Mouse (Mus musculus): Measurements from ENCODE around the gene Tle6. TPM values are rescaled to one million over a fixed set of nuclear protein-coding genes. Genes with fewer than 3 reads are reported as not detected.

Gene Tle6
- polyA plus RNA-seq, 1 experiment from 2014 or later: 4.8 TPM

DNA sequence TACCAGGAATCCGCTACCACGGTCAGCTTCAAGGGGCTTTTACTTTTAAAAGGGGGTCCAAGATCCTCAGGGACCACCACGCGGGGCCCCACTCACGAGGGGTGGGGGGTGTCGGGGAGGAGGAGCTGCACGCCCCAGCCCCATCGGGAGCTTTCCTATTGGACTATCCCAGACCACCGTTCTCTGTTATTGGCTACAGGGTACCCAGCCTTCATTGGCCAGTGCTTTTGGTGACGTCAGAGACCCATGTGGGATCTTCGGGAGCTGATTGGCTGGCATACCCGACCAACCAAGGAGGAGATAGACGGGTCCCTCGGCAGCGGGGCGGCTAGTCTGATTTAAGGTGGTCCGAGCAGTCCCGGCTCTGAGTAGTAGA is 29.4 kb downstream of the Tle6 start:
- peak overlapping the region; percentile 84; the same call in 1 of the 2 replicates for H3K27ac ChIP-seq
- H3K4me2 ChIP-seq (replicated peaks): peak overlapping the region; percentile 63
- H3K27me3 ChIP-seq (ENCODE audit: control insufficient read depth, insufficient read depth, low read length): peaks cover 53% of the 10 kb centered on the region
- under 1% methylated on average over 18 of the region's 18 CpGs for WGBS
- no peaks in the 10 kb centered on the region for H3K9me3 ChIP-seq (ENCODE audit: control insufficient read depth, low read length)
- H3K36me3 ChIP-seq (replicated peaks; ENCODE audit: control insufficient read depth, insufficient read depth): peaks cover 12% of the 10 kb centered on the region; the same call in 1 of the 2 replicates
- ATAC-seq (ENCODE audit: low FRiP score) (peak; percentile 93), DNase-seq (ENCODE audit: low spot score) (peak; percentile 99)
- peak overlapping the region; percentile 31 for H3K4me3 ChIP-seq (replicated peaks; ENCODE audit: low read length)
- peak overlapping the region; percentile 6; the same call in 1 of the 2 replicates for H3K9ac ChIP-seq
- peaks cover 52% of the 10 kb centered on the region for H3K4me1 ChIP-seq (replicated peaks; ENCODE audit: control insufficient read depth, insufficient read depth, low read length)

DNA sequence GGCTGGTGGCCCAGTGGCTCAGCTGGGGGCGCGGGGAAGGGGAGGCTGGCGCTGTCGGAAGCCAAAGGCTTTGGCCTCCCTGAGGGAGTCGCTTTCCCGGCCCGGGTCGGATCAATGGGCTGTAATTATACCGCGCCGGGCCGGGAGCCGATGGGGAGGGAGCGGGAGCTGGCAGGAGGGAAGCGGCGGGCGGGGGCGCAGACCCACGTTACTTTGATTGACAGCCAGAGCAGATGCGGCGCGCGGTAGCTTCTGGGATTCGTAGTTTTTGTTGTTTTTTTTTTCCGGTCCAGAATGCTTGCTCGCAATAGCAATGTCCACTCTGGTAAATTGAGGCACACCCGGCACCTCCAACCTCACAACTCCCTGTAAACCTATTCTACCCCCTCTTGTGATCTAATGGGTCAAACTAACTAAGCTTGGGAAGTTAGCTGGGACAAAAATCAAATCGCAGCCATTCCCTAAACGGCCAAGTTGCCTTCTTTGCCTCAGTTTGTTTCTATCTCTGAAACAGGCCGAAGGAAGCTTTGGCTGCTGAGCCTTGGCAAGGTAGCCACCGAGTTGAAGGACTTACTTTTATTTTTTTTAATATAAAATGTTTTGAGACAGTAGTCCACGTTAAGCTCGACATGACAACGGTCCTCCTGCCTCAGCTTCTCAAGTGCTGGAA is 29.9 kb downstream of the Tle6 start:
- peak overlapping the region; percentile 6; the same call in 1 of the 2 replicates for H3K9ac ChIP-seq
- peaks cover 51% of the 10 kb centered on the region for H3K4me1 ChIP-seq (replicated peaks; ENCODE audit: control insufficient read depth, insufficient read depth, low read length)

DNA sequence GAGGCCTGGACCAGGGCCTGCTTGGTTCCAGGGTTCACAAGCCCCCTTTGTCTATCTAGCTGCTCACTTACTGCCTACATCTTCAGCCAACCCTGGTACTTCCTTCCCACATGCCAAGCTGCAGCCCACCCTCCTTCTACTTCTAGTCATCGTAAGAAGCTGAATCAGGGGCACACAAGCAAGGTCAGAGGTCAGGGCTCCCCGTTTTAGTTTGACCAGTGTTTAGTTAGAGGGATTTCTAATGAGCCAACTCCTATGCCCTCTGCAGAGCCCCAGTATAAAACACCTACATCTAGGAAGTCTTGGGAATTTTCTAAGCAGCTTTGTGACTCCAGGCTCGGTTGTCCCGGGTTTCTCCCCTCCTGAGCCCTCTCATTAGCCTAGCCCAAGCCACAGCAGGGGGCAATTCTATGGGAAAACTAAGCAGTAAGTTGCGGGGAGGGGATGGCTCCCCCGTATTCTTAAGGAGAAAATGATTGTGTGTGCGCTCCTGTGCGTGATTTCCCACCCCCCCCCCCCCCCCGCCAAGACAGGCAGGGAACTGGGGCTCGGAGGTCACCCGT is 30.6 kb downstream of the Tle6 start:
- peak; percentile 67 for DNase-seq (ENCODE audit: low spot score)

More for the DNA sequence above, 29.9 kb downstream of the Tle6 start:
- Histone ChIP-seq H3K4me3 (replicated peaks; ENCODE audit: low read length) (peak overlapping the region; percentile 31), H3K9me3 (ENCODE audit: control insufficient read depth, low read length) (no peaks in the 10 kb centered on the region), H3K27ac (peak overlapping the region; percentile 84), H3K36me3 (replicated peaks; ENCODE audit: control insufficient read depth, insufficient read depth) (peaks cover 17% of the 10 kb centered on the region), H3K4me2 (replicated peaks) (peak overlapping the region; percentile 63), H3K27me3 (ENCODE audit: control insufficient read depth, insufficient read depth, low read length) (peaks cover 53% of the 10 kb centered on the region)
- peak; percentile 65 for ATAC-seq (ENCODE audit: low FRiP score)
- peak; percentile 97 for DNase-seq (ENCODE audit: low spot score)
- under 1% methylated on average over 33 of the region's 34 CpGs for WGBS

DNA sequence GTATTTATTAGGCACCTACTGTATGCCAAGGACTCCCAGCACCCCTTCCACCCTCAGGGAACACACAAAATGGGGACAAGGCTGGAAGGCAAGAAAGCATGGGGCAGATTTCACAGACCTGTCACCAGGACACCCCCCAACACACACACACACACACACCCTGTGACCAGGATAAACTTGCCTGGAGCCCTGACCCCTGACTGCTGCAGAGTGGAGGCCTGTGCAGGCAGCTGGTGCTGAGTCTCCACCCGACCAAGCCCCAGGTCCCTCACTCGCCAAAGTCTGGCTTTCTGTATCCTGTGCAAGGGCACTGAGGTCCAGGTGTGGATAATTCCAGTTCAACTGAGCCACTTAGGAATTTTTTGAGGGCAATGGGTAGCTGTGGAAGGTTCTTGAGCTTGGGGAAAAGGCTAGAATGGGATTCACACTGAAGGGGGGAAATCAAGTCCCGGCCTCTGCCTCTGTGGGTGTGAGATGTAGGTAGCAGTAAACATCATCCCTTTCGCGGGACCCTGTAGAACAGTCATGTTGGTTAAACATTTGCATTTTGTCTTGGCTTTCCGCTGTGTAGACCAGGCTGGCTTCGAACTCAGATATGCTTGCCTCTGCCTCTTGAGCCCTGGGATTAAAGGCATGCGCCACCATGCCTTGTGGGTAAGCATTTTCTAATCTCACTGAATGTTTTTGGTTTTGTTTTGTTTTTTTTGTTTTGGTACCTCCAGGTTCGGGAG is 31.2 kb downstream of the Tle6 start:
- Histone ChIP-seq H3K27me3 (ENCODE audit: control insufficient read depth, insufficient read depth, low read length) (peaks cover 60% of the 10 kb centered on the region), H3K9me3 (ENCODE audit: control insufficient read depth, low read length) (no peaks in the 10 kb centered on the region), H3K4me2 (replicated peaks) (peak overlapping the region; percentile 63; the same call in 1 of the 2 replicates), H3K27ac (peak overlapping the region; percentile 84), H3K36me3 (replicated peaks; ENCODE audit: control insufficient read depth, insufficient read depth) (peaks cover 29% of the 10 kb centered on the region), H3K9ac (no peak overlapping the region), H3K4me1 (replicated peaks; ENCODE audit: control insufficient read depth, insufficient read depth, low read length) (peaks cover 39% of the 10 kb centered on the region), H3K4me3 (replicated peaks; ENCODE audit: low read length) (no peak overlapping the region)
- 46% methylated on average over 9 of the region's 9 CpGs for WGBS
- no peak for ATAC-seq (ENCODE audit: low FRiP score)
- no peak for DNase-seq (ENCODE audit: low spot score)

More for the DNA sequence above, 30.6 kb downstream of the Tle6 start:
- 0% methylated on average over 8 of the region's 11 CpGs for WGBS
- Histone ChIP-seq H3K4me3 (replicated peaks; ENCODE audit: low read length) (peak overlapping the region; percentile 31), H3K27ac (peak overlapping the region; percentile 84), H3K36me3 (replicated peaks; ENCODE audit: control insufficient read depth, insufficient read depth) (peaks cover 24% of the 10 kb centered on the region), H3K9me3 (ENCODE audit: control insufficient read depth, low read length) (no peaks in the 10 kb centered on the region), H3K4me2 (replicated peaks) (peak overlapping the region; percentile 63), H3K27me3 (ENCODE audit: control insufficient read depth, insufficient read depth, low read length) (peaks cover 56% of the 10 kb centered on the region), H3K4me1 (replicated peaks; ENCODE audit: control insufficient read depth, insufficient read depth, low read length) (peaks cover 44% of the 10 kb centered on the region), H3K9ac (no peak overlapping the region)
- peak; percentile 17 for ATAC-seq (ENCODE audit: low FRiP score)

DNA sequence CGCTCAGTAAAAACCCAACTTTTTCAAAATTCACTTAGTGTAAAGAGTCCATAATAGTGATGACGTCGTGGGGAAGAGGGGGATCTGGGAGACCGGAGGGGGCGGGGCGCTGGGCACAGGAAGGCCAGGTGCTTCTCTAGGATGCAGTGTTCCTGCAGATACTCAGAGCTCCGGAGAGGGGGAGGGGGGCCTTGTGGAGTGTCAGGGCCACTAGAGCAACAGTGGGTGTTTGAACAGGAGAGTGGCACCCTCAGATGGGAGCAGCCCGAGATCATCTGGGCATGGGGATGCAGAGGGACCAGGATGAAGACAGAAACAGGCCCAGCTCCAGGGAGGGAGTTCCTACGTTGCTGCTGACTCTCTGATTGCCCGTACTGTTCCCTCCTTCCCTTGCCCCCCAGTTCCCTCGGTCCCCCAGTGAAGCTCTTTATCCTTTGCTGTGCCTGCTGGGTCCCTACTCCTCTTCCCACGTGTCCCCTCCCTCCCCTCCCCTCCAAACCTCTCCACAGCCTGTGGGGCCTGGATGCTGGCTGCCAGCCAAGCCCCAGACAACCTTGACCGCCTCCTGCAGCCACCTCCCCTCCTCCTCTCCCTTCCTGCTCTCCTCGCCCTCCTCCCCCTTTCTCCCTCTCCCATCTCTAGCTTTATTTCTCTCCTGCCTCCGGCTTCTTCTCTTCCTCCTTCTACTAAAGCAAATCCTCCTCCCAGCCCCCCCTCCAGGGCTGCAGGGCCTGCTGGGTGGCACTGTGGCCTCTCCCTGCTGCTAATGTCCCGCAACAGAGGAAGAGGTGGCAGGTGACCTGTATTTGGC is 32.3 kb downstream of the Tle6 start:
- DNase-seq (ENCODE audit: low spot score) (peak; percentile 55), ATAC-seq (ENCODE audit: low FRiP score) (no peak)
- Histone ChIP-seq H3K4me2 (replicated peaks) (peak overlapping the region; percentile 15; the same call in 1 of the 2 replicates), H3K4me3 (replicated peaks; ENCODE audit: low read length) (no peak overlapping the region), H3K9ac (no peak overlapping the region), H3K27me3 (ENCODE audit: control insufficient read depth, insufficient read depth, low read length) (peaks cover 50% of the 10 kb centered on the region), H3K9me3 (ENCODE audit: control insufficient read depth, low read length) (no peaks in the 10 kb centered on the region), H3K27ac (no peak overlapping the region), H3K36me3 (replicated peaks; ENCODE audit: control insufficient read depth, insufficient read depth) (peaks cover 35% of the 10 kb centered on the region), H3K4me1 (replicated peaks; ENCODE audit: control insufficient read depth, insufficient read depth, low read length) (peaks cover 43% of the 10 kb centered on the region)
- WGBS: 10% methylated on average over 16 of the region's 16 CpGs

DNA sequence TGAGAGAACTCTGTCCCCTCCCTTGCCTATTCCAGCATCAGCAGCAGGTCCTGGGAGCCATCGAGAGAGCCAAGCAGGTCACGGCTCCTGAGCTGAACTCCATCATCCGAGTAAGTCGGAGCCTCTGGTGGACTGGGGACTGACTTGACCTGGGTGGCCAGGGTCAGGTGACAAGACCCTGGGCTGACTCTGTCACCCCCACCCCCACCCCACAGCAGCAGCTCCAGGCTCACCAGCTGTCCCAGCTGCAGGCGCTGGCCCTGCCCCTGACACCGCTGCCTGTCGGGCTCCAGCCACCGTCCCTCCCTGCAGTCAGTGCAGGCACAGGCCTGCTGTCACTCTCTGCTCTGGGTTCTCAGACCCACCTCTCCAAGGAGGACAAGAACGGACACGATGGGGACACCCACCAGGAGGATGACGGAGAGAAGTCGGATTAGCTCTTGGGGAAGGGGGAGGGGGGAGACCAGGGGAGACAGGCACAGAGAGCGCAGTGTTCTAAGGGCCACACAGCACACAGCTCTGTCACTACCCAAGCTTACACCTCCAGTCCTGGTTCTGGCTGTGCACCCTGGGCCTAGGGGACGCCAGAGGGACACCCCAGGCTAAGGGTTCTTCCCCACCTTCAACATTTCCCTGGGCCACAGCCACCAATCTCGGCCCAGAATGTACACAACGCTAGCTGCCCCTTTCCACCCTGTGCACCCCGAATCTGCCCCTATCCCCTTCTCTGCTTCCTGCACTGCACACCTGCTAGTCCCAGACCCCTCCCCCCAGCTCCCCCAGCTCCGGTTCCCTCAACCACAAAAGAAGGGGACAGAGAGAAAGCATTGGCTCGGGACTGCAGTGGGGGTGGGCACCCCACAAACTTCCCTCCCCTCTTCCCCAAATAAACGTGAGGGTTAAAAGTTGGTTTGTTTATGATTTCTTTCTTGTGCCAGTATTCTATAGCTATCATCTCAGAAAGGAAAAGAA is 35.3 kb downstream of the Tle6 start:
- 36% methylated on average over 20 of the region's 20 CpGs for WGBS
- ATAC-seq (ENCODE audit: low FRiP score): no peak

DNA sequence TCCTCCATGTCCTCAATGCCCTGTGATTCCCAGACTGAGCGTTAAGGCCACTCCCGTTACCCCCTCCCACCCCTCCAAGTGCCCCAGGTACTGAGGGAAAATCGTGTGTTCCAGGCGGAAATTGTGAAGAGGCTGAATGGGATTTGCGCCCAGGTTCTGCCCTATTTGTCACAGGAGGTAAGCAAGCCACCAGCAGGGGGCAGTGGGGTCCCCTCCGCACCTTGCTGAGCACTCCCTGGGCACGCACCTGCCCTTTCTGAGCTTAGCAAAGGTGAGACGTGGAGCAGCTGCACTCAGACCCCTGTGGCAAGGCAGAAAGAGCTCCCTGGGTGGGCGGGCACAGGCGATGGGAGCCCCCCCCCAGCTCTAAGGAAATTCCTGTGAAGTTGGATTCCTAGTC is 36.1 kb downstream of the Tle6 start:
- peaks cover 33% of the 10 kb centered on the region for H3K27me3 ChIP-seq (ENCODE audit: control insufficient read depth, insufficient read depth, low read length)
- ATAC-seq (ENCODE audit: low FRiP score) (no peak), DNase-seq (ENCODE audit: low spot score) (no peak)
- peaks cover 42% of the 10 kb centered on the region for H3K4me1 ChIP-seq (replicated peaks; ENCODE audit: control insufficient read depth, insufficient read depth, low read length)
- H3K4me2 ChIP-seq (replicated peaks): no peak overlapping the region
- H3K9ac ChIP-seq: no peak overlapping the region
- WGBS: 22% methylated on average over 10 of the region's 10 CpGs
- H3K27ac ChIP-seq: no peak overlapping the region
- peaks cover 57% of the 10 kb centered on the region for H3K36me3 ChIP-seq (replicated peaks; ENCODE audit: control insufficient read depth, insufficient read depth)
- H3K9me3 ChIP-seq (ENCODE audit: control insufficient read depth, low read length): no peaks in the 10 kb centered on the region
- no peak overlapping the region for H3K4me3 ChIP-seq (replicated peaks; ENCODE audit: low read length)

More for the DNA sequence above, 35.3 kb downstream of the Tle6 start:
- peaks cover 33% of the 10 kb centered on the region for H3K27me3 ChIP-seq (ENCODE audit: control insufficient read depth, insufficient read depth, low read length)
- H3K9ac ChIP-seq: no peak overlapping the region
- no peaks in the 10 kb centered on the region for H3K9me3 ChIP-seq (ENCODE audit: control insufficient read depth, low read length)
- no peak overlapping the region for H3K4me2 ChIP-seq (replicated peaks)
- DNase-seq (ENCODE audit: low spot score): no peak
- peaks cover 47% of the 10 kb centered on the region for H3K4me1 ChIP-seq (replicated peaks; ENCODE audit: control insufficient read depth, insufficient read depth, low read length)
- peaks cover 57% of the 10 kb centered on the region for H3K36me3 ChIP-seq (replicated peaks; ENCODE audit: control insufficient read depth, insufficient read depth)
- H3K4me3 ChIP-seq (replicated peaks; ENCODE audit: low read length): no peak overlapping the region
- no peak overlapping the region for H3K27ac ChIP-seq

DNA sequence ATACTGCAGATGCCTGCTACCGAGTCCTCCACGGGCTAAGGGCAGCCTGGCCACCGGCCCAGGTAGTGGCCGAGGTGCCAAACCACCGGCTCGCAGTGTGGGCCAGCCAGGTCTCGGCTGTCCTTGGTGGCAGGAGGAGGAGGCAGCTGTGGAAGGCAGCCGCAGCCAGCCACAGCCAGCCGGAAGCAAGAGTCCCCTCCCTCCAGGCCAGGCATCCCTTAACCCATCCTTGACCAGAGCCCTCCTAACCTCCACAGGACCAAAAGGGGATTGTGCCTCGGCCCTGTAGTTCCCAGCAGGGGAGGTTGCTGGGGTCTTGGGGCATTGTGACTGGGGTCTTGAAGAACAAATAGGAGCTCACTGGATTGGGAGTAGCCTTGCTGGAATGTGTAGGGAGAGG is 36.7 kb downstream of the Tle6 start:
- WGBS: 8% methylated on average over 10 of the region's 10 CpGs
- H3K4me2 ChIP-seq (replicated peaks): peak overlapping the region; percentile 40
- no peaks in the 10 kb centered on the region for H3K9me3 ChIP-seq (ENCODE audit: control insufficient read depth, low read length)
- no peak for ATAC-seq (ENCODE audit: low FRiP score)
- no peak overlapping the region; the same call in 1 of the 2 replicates for H3K4me3 ChIP-seq (replicated peaks; ENCODE audit: low read length)
- H3K27me3 ChIP-seq (ENCODE audit: control insufficient read depth, insufficient read depth, low read length): peaks cover 33% of the 10 kb centered on the region
- no peak overlapping the region for H3K9ac ChIP-seq
- H3K36me3 ChIP-seq (replicated peaks; ENCODE audit: control insufficient read depth, insufficient read depth): peaks cover 57% of the 10 kb centered on the region
- H3K4me1 ChIP-seq (replicated peaks; ENCODE audit: control insufficient read depth, insufficient read depth, low read length): peaks cover 37% of the 10 kb centered on the region
- DNase-seq (ENCODE audit: low spot score): no peak
- H3K27ac ChIP-seq: no peak overlapping the region
